Mouse (Mus musculus) megakaryocyte-erythroid progenitor cell, adult 5-6 weeks (primary cell): ENCODE data around the gene Tmem240. TPM values are rescaled to one million over a fixed set of nuclear protein-coding genes. Genes with fewer than 3 reads are reported as not detected.
A peak's percentile ranks its signal among the peaks of the same experiment; 100 is the strongest.
"Not testable (repeated sequence)": the region's sequence is repeated elsewhere in the genome, so short reads cannot be mapped to it uniquely, and the experiment has no call there.

Experiments used
- ATAC-seq: replicated peaks from 2 replicates; pipeline ENCODE4 v1.8.0; 2016; ENCODE audit warnings: mild to moderate bottlenecking, inconsistent platforms; ENCODE audit not compliant: severe bottlenecking, poor library complexity, low FRiP score, low TSS enrichment
- total RNA-seq, 2 experiments: library from RNA; stranded (forward) in 1 of 2; stranded (reverse) in 1 of 2; fragments of 200-1000, 215-1000 nt in 1 of 2; fragments of >200 nt in 1 of 2; fragmentation: Nextera tagmentation in 1 of 2; gene quantifications; 2 replicates each; pipeline ENCODE4 v1.2.3; 2014 to 2017

Gene Tmem240
- total RNA-seq, 2 experiments from 2014 or later, result under 0.01 to 0.20 TPM

GRCm38 (mm10) chr4:155733267-155733666, 1.3 kb upstream of the Tmem240 start:
- ATAC-seq, result no peak

GRCm38 (mm10) chr4:155734951-155735702, 527 bp downstream of the Tmem240 start:
- no peak for ATAC-seq

DNA sequence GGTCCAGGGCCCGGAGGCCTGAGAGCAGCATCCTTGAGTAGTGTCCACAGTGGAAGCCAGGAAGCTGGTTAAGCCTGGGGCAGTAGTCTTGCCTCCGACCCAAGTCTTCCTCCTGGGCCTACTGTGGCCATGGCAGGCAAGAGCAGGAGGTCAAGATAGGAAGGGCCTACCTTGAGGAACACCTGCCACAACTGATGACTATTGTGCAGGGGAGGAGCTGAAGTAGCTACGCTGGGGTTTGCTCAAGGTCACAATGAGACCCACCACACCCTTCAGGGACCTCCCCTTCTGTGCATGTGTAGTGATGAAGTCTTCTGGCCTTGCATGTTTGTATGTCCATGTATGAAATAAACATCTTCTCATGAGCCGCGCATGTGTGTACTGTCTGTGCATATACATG, 1.2 kb downstream of the Tmem240 start:
- ATAC-seq, result no peak

GRCm38 (mm10) chr4:155736421-155736820, 1.8 kb downstream of the Tmem240 start:
- no peak for ATAC-seq

DNA sequence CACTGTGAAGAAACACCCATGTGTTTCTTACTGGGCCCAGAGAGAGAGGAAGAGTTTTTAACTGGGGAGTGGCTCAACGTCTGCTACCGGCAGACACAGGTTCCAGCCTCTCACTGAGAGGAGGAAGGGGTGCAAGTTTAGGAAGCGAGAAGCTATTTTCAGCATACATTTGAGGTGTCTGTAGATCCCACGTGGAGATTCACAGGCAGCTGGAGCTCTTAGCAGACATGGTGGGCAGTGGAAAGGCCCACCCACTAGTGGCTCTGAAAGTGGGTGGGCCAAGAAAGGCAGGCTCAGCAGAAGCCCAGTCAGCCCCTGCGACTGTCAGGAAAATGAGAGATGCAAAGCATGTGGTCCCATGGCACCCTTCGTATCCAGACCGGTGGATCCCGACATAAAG, 3.7 kb downstream of the Tmem240 start:
- ATAC-seq, result no peak

DNA sequence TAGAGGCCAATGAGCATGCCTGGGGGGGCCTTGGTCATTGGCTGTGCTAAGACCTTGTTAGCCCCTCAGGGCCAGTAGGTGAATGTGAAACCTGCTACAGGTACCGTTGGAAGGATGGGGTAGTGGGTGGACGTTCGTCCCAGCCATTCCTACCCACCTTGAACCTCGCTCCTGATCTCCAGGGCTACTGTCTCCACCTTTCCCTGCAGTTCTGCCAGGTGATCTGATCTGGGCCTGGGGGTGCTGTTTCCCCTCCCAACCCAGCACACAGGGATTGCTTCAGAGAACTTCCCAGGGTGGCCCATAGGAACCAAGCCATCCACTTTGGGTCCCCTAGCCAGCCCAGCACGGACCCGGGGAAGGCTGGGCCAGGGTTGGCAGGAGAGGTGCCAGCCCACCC, 4.6 kb downstream of the Tmem240 start:
- ATAC-seq, result no peak

GRCm38 (mm10) chr4:155739741-155740636, 5.4 kb downstream of the Tmem240 start:
- ATAC-seq, result no peak

- ATAC-seq, result not testable (repeated sequence)
Observed at GRCm38 (mm10) chr4:155740681-155741080, 6.1 kb downstream of the Tmem240 start.

DNA sequence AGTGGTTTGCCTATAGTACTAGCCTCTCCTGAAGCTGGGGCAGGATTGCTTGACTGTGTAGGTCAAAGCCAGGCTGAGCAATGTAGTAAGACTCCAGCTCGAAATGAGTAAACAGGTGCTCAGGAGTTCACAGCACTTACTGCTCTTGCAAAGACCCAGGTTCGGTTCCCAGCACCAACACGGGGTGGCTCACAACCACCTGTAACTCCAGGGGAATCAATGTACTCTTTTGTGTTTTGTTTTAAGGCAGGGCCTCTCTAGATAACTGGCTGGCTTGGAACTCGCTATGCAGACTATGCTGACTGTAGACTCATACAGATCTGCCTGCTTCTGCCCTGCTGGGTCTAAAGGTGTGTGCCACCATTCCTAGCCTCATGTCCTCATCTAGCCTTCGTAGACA, 8.1 kb downstream of the Tmem240 start:
- no peak for ATAC-seq

DNA sequence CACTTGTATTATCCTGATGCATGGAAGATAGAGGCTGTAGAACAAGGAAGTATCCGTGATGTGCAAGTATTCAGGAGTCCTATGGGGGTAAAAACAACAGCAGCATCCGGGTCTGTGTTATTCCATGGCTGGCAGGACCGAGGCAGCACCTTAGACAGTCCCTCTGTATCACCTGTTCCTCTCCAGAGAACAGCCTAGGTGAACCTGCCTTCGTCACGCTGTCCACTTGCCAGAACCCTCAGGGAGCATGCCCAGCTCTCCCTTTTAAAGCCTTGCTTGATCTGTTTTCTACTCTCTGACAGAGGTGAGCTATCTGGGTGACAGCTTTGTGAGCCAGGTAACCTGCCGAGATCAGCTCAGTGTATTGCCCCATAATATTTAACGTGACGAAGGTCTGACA, 9.9 kb downstream of the Tmem240 start:
- ATAC-seq, result no peak

DNA sequence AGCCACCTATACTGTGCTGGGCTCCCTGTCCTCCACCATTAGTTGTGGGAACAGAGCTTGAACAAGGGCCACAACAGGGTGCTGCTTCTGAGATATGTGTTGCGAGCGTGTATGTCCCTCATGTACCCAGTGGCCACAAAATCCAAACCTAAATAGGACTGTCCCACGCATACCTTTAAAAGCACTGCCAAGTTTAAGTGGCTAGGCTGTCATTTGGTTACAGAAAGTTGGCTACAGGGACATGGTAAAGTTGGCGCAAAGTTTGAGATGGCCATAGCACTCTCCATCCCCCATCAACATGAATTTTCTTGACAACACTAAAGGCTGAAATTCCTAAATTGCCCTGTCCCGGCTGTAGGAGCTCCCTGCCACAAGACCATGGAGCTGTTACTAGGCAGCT, 10.5 kb downstream of the Tmem240 start:
- ATAC-seq, result no peak

DNA sequence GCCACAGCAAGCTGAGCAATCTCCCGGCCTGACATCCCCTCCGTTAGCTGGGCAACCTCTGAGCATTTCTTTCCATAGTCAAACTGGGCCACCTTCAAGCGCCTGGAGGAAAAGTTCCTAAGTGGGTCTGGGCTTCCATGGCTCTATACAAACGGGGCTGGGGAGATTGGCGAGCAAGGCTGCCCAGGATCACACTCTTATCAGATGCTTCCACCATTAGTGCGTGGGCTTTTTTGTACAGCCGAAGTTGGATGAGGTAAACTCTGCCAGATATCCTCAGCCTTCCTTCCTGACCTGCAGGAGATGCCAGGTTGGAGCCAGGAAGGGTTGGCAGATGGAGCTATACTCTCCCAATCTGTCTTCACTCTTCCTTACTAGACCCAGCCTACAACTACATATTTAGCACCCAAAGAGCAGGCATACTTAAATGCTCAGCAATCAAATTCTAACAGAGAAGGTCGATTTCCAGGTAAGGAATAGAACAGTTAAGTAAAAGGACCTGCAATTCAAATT, 11.5 kb downstream of the Tmem240 start:
- no peak for ATAC-seq

GRCm38 (mm10) chr4:155746575-155747490, 12.2 kb downstream of the Tmem240 start:
- ATAC-seq, result no peak

GRCm38 (mm10) chr4:155757011-155757410, 22.4 kb downstream of the Tmem240 start:
- no peak for ATAC-seq

- ATAC-seq, result peak; percentile 67
Observed at GRCm38 (mm10) chr4:155759862-155760612, 25.4 kb downstream of the Tmem240 start.

- ATAC-seq, result peak; percentile 97
Observed at GRCm38 (mm10) chr4:155760613-155761355, 26.2 kb downstream of the Tmem240 start, which contains the start of gene Atad3a. Gene Atad3a, minus strand, starts transcription at chr4:155761093.

DNA sequence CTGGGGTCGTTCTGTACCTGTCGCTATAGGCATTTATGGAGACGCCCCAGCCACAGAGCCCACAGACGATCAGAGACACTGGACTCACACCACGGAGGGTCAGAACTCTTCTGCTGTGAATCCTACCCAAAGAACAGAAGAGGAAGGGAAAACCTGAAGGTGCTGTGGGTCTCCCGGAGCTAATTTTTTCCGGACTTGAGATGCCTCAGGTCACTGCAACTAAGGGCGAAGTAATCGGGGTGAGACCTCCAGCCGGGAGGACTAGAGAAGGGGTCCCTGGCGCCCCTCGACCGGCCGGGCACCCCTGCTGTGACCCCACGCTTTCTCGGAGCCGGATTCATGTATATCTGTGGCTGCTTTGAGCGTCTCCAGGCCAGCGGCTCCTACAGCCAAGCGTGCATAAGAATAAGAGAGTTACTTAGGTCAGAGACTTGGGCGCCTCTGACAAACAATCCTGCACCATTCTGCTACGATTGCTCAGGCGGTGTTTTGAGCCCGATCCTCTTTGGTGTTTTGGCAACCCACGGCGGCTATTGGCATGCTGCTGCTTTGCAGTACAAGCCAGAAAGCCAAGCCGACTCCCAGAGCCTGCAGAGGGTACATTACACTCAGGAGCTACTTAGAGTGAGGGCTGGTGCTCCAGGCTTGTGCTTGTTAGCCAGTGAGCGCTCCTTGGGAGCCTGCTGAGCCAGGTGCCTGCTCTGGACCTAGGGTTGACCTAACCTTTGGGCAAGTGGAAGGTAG, 26.9 kb downstream of the Tmem240 start:
- peak; percentile 46 for ATAC-seq
